Mouse (Mus musculus): ENCODE data around the gene Nrp1.

Nrp1 gene

GRCm38 (mm10) chr8:128370496-128370895 is 12.1 kb downstream of the Nrp1 start:
- in situ Hi-C loops (cut with MboI, MseI) = no loop called here

GRCm38 (mm10) chr8:128371026-128371425 is 12.6 kb downstream of the Nrp1 start:
- in situ Hi-C loops (cut with MboI, MseI) = no loop called here

GRCm38 (mm10) chr8:128371789-128372188 is 13.4 kb downstream of the Nrp1 start:
- in situ Hi-C loops (cut with MboI, MseI) = no loop called here

GRCm38 (mm10) chr8:128372724-128373123 is 14.3 kb downstream of the Nrp1 start:
- in situ Hi-C loops (cut with MboI, MseI) = no loop called here

GRCm38 (mm10) chr8:128373418-128373817 is 15.0 kb downstream of the Nrp1 start:
- in situ Hi-C loops (cut with MboI, MseI) = no loop called here

GRCm38 (mm10) chr8:128375291-128375690 is 16.9 kb downstream of the Nrp1 start:
- in situ Hi-C loops (cut with MboI, MseI) = no loop called here

- in situ Hi-C loops (cut with MboI, MseI) = no loop called here
Measured at GRCm38 (mm10) chr8:128383176-128383575, 24.8 kb downstream of the Nrp1 start.

- in situ Hi-C loops (cut with MboI, MseI) = no loop called here
Measured at GRCm38 (mm10) chr8:128384366-128384765, 26.0 kb downstream of the Nrp1 start.

- in situ Hi-C loops (cut with MboI, MseI) = no loop called here
Measured at GRCm38 (mm10) chr8:128384921-128385332, 26.5 kb downstream of the Nrp1 start.

GRCm38 (mm10) chr8:128386963-128387621 is 28.7 kb downstream of the Nrp1 start:
- in situ Hi-C loops (cut with MboI, MseI) = no loop called here

- in situ Hi-C loops (cut with MboI, MseI) = no loop called here
Measured at GRCm38 (mm10) chr8:128390759-128391158, 32.4 kb downstream of the Nrp1 start.

- in situ Hi-C loops (cut with MboI, MseI) = no loop called here
Measured at GRCm38 (mm10) chr8:128391182-128391760, 32.9 kb downstream of the Nrp1 start.

- in situ Hi-C loops (cut with MboI, MseI) = no loop called here
Measured at GRCm38 (mm10) chr8:128394671-128395193, 36.3 kb downstream of the Nrp1 start.

- in situ Hi-C loops (cut with MboI, MseI) = no loop called here
Measured at GRCm38 (mm10) chr8:128396968-128397367, 38.6 kb downstream of the Nrp1 start.

- in situ Hi-C loops (cut with MboI, MseI) = no loop called here
Measured at GRCm38 (mm10) chr8:128397441-128397840, 39.0 kb downstream of the Nrp1 start.

- in situ Hi-C loops (cut with MboI, MseI) = no loop called here
Measured at GRCm38 (mm10) chr8:128398472-128399091, 40.2 kb downstream of the Nrp1 start.

GRCm38 (mm10) chr8:128400286-128400685 is 41.9 kb downstream of the Nrp1 start:
- in situ Hi-C loops (cut with MboI, MseI) = no loop called here

GRCm38 (mm10) chr8:128404876-128405275 is 46.5 kb downstream of the Nrp1 start:
- in situ Hi-C loops (cut with MboI, MseI) = no loop called here

- in situ Hi-C loops (cut with MboI, MseI) = no loop called here
Measured at GRCm38 (mm10) chr8:128413381-128413780, 55.0 kb downstream of the Nrp1 start.

GRCm38 (mm10) chr8:128415730-128416684 is 57.6 kb downstream of the Nrp1 start:
- in situ Hi-C loops (cut with MboI, MseI) = no loop called here

GRCm38 (mm10) chr8:128416896-128417295 is 58.5 kb downstream of the Nrp1 start:
- in situ Hi-C loops (cut with MboI, MseI) = no loop called here

Measured in T-helper 1 cell (primary cell).